Mouse (Mus musculus) gastrocnemius, postnatal 4 days (tissue): Measurements from ENCODE around the gene Stpg2. TPM values are rescaled to one million over a fixed set of nuclear protein-coding genes. Genes with fewer than 3 reads are reported as not detected.
"Not testable (repeated sequence)": the region's sequence is repeated elsewhere in the genome, so short reads cannot be mapped to it uniquely, and the experiment has no call there.

Source experiments
- DNase-seq, 2 experiments: peaks; one replicate each; pipeline ENCODE4 v3.0.0; 2021 to 2022; ENCODE audit warnings: low spot score in 2 of 2, mixed read lengths in 2 of 2
- long read RNA-seq, 2 experiments: library from polyadenylated mRNA; stranded (forward); transcript quantifications; one replicate each; pipeline ENCODE4 v2.0.0; 2021
- total RNA-seq, 2 experiments: library from RNA; stranded (reverse); gene quantifications; 2 replicates each; pipeline ENCODE4 v1.2.3; 2021

The Stpg2 gene
- not detected for total RNA-seq
- long read RNA-seq, experiment 1 = 0 reads
- long read RNA-seq, experiment 2 = 0 reads

DNA sequence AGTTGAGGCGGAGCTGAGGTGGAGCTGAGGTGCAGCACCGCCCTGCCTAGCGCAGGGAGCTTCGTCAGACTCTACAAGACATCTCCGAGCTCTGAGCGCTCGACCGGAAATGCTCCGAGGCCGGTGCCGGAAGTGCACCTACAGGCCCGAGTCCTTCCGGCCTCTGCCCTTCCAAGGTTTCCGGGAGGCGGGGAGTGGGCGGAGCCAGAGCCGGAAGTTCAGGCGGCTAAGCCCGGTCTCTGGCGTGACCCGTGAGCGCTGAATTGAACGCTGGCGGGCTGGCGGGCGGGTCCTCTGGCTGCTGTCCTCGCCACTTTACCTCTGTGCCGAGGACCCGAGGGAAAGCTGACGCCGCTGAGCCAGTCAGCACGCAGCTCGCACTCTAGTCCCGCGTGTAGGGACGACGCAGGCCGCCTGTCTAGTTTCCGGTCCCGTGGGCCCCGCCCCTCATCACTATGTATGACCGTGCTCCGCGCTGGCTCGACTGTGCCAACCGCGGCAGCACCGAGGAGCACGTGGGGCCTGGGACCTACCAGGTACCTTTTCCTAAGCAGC, at the start of gene Stpg2:
Gene Stpg2 (plus strand): TSS at position 251 of the 555 bp plus-strand sequence.
- peak; percentile 81 to 91 for DNase-seq

DNA sequence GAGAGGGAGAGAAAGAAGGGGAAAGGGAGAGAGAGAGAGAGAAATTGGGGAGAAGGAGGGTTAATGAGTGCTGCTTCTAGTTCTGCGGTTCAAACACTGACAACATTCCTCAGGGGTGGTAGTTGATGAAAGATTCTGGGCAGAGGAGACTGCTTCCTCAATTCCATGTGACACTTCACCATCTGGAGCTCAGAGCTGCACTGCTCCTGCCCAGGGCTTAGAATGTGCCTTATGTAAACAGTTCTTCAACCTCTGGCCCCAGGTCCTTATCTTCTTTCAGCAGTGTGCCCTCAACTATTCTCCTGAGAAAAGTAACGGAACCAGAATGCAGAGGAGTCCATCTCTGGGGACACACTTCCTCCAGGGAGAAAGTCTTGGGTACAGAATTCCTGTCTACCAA, 43.3 kb upstream of the Stpg2 start:
- DNase-seq = no peak

DNA sequence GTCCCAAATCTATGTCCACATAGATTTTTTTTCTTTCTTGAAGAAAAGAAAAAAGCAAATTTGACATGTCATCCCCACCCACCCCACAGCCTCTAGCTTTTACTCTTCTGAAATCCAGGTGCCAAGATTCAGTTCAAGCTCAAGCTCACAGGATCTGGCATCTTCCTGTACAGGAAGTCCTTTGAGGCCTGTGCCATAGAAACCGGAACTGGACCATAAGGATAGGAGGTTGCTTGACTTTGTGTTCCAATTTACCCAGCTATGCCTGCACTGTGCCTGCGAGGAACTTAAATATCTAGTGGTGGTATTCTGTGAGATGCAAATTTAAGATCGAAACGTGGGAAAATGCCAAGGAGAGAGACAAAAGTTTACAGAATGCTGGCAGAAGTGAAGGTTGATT, 42.8 kb upstream of the Stpg2 start:
- no peak for DNase-seq

DNA sequence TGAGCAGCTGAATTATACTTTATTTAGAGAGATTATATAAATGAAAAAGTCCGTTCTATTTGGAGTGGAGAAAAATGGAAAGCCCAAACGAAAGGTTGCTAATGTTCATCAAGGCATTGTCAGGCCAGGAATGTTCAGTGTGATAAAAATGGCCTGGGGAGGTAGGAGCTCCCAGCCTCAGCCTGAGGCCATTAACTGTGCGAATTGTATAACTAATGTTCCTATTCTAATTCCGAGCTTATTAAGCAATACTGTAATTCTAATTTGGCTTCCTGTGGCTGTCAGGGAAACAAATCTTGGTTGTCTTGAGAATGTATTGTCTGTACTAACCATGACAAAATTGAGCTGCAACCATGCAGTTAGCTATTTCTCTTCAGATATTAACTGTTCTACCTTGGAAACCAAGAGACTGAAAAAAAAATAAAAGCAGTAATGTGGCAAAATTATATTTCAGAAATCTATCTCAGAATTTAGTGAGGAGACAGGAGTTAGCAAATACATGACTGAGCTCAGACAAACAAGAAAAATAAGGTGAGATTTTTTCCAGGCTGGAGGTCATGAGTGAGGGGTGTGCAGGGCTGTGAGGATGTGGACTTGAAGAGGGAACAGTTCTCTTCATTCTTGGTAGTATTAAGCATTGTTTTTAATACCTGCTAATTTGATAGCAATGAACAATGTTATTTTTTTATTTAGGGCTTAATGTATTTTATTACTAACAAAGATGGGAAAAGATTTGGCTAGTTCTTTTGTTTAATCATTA, 36.8 kb upstream of the Stpg2 start:
- DNase-seq = no peak

DNA sequence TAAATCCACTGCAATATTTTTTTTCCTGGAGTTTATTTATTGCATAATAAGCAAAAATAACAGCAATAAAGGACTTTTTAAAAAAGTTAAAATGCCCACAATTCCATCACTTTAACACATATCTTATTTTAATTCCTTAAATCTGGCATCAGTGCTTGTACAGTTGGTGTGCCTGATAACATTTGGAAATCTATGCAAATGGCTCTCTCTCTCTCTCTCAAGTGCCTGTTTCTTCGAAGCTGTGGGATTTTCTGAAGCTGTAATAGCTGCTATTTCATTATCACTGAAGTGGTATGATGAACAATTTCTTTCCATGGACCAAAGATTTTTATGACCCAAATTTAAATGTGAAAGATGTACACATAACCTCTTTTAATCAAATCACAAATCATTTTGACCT, 35.8 kb upstream of the Stpg2 start:
- no peak for DNase-seq

DNA sequence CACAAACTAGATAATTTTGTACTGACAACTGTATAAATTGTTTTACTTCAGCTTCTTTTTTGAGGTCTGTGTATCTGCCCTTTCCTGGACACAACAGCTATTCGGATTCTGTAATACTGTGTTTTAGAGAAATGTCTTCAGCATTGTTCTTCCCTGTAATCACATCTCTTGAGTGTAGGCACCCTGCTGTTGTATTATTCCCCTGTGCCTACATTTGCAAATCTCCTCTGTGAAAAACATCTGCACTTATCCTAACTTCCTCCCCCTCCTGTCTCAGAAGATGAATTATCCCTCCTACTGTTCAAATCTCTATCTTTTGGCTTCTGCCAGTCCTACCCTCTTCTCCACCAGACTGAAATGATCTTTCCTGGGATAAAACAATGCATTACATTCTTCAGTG, 28.6 kb upstream of the Stpg2 start:
- DNase-seq = no peak

DNA sequence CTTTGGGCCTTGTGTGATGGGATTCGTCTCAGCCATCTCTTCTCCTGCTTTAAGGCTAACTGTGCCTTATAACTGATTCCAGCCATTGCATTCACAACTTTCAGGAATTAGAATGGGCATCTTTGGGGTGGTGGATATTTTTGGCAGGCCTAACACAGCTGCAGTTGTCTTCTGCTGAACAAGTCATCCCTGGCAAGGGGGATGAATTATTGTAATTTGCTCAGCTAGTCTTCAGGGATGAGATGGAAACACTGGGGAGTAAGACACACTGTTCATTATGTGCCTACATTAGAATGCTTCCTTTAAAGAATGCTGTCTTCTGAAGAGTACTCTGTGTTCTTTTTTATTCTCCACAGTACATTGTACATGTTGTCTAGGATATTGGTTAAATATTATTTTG, 14.0 kb upstream of the Stpg2 start:
- no peak for DNase-seq

DNA sequence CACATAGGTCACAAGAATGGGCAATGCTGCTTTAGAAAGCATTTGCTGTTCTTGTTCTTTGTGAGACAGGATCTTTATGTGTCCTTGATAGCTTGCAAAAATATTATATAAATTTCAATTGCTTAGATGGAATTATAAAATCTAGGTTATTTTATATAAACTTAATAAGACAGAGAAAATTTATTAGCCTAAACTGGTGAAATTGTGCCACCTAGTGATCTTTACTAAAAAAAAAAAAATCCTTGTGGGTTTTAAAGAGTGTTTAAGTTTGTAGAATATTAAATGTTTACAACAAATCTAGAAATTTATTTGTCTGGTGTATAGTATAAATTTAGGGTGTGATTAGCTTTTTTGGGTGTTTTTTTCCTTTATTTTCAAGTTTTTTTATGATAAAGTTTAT, 11.6 kb upstream of the Stpg2 start:
- DNase-seq = no peak

DNA sequence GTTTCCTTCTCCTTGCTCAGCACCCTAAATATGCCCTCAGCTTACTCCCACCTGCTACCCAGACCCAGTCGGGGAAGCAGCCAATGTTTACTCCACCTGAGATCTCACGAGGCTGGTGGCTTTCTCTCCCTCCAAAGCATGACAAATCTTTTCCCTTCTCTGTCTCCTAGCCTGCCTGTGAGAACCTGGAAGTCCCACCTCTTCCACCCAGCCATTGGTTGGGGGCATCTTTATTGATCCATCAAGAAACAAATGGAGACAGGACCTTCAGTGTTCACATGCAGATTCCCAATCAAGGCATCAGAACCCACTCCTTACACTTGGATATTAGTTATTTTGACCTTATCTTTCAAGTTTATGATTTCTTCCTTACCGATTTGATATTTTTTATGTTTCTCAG, 7.1 kb upstream of the Stpg2 start:
- no peak for DNase-seq

DNA sequence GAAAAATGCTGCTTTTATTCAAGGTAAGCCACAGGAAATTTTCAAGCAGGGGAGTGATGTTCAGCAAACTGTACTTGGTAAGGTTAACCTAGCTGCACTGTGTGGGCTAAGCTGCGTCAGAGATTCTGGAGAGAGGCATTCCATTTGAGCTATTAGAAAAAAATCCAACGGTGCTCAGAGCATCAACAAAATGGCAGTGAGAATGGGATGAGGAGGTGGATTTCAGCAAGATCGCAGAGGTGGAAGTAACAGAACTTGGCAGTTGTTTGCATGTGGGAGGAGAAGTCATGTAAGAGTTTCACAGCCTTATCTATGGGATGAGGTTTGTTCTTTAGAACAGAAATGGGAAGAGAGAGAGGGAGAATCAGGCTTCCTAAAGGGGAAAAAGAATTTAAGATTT, 5.2 kb upstream of the Stpg2 start:
- DNase-seq = no peak

DNA sequence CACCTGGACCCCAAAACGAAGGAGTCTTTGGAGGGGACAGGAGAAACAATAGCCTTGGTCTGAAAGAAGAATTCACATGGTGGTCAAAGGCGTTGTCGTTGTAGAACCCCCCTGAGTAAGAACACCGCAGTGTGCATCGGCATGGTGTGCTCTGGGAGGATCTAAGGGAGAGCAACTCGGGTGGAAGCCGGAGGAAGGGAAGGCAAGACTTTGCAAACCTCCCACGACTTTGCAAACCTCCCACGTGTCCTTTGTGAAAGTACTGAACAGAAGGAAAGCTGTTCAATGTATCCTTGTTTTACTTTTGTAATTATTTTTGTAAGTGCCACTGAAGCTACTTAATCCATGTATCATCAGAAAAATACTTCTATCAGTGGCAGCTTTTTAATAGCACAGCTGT, 11.5 kb downstream of the Stpg2 start:
- no peak for DNase-seq

DNA sequence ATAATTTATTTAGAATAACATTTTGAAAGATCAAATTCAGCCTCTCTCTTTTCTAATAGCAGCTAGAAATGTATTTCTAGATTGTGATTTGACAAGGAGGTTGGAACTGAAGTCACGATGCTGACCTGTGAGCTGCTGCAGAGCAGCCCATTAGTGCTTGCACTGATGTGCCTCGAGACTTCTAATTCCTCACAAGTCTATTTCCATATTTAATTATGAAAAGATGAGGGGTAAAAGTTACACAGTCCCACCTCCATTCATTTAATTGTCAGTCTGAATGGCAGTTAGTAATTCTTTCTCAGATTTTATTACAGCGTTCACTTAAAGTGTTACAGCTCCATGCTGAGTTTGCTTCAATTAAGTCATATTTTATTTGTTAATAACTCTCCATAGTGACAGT, 19.6 kb downstream of the Stpg2 start:
- no peak for DNase-seq

DNA sequence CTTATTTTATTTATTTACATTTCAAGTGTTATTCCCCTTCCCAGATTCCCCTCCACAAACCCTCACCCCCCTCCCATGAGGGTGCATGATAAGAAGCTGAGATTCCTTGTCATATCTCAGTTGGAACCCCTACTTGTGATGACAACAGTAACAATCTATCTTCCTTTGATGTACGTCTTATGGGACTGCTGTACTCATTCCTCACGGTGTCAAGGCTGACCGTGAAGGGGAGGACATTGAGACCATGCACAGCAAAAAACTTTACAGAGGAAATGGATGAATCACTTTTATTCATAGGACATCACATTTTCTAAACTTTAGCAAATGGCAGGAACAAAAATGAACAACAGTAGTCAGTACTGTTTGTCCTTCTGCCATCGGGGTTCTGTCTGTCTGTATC, 21.3 kb downstream of the Stpg2 start:
- DNase-seq = no peak

DNA sequence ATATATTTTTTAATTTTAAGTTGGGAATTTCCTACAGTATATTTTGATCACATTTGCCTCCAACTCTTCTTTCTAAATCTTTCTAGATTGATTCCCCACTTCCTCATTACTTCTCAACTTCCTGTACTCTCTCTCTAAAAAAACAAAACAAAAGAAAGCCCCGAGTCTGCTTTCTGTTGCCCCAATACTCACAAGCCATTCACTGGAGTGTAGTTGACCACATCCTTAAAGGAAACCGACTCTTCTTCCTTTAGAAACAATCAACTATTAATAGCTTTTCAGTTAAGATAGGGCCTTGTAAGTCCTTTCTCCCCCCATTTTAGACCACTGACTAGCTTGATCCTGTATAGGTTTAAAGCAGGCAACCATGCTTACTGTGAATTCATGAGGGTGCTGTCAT, 39.7 kb downstream of the Stpg2 start:
- DNase-seq = no peak

DNA sequence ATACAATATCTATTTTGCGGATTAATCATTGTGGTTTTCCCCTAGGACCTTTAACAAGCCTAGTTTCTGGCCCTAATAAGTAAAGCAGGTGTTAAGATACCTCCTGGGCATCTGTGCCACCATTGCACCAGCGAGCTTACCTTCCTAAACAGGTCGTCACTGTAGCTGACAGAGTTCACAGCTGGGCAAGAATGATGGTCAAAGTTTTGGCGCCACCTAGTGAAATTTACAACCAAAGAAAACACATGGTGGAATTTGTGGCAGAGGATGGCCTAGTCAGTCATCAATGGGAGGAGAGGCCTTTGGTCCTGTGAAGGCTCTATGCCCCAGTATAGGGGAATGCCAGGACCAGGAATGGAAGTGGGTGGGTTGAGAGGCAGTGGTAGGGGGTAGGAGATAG, 41.0 kb downstream of the Stpg2 start:
- DNase-seq = no peak

DNA sequence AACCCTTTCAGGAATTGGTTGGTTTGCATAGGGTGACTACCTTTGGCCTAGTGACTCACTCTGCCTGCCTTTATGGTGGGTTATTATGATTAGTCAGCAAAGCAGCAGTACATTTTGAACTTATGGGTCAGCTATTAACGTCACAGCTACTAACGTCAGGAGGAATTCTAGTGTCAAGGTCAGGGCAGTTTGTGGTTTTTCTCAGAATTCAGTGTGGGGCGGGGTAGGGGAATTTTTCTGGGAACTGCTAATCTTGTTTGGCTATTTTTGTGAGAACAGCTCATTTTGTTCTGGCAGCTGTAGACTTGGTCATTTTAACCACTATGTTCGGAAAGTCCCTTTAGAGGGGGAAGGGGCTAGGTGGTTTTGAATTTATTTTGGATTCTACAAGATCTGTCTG, 56.9 kb downstream of the Stpg2 start:
- not testable (repeated sequence) for DNase-seq

DNA sequence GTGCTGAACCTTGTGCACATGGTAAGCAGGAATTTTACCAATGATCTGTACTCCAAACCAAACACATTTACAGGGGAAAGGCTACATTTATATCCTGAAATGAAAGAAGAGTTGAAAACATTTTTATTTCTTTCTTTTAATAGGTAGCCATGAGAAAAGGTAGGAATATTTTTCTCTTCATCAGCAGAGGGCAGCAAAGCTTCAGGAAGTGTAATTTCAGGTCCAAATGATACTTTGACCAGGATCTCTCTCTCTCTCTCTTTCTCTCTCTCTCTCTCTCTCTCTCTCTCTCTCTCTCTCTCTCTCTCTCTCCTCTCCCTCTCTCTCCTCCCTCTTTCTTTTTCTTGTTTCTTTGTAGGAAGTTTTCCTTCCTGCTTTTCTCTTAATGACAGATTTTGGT, 92.4 kb downstream of the Stpg2 start:
- DNase-seq = no peak

DNA sequence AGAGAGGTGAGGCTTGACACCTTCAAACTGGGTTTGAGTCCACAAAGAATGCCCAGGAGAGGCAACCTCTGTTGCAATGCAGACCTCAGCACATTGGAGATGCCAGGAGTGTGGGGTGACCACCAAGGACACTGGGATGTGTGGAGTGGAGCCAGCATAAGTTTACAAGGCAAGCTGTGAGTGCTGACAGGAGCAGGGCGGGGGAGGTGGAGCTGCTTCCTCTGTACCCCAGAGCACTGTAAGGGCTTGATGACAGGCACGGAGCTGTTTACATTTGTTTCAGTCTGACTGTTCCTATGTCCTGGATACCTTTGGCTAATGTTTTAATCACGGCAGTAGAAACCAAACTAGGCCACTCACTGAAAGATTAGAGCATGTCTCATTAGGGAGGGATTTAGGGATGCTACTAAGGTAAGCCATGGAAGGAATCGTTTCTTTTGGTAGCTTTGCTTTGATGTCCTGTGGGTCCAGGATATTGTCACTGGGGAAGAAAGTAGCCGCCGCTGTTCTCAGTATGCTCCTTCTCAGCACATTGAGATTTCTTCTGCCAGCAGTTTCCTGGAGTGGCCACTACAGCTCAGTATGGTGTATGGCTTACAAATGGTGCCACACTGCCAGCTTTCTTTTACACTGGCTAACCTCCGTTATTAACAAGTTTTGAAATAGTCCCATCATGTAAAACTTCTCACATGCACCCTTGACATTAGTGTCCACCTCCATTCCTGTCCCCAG, 102.8 kb downstream of the Stpg2 start:
- DNase-seq = no peak

DNA sequence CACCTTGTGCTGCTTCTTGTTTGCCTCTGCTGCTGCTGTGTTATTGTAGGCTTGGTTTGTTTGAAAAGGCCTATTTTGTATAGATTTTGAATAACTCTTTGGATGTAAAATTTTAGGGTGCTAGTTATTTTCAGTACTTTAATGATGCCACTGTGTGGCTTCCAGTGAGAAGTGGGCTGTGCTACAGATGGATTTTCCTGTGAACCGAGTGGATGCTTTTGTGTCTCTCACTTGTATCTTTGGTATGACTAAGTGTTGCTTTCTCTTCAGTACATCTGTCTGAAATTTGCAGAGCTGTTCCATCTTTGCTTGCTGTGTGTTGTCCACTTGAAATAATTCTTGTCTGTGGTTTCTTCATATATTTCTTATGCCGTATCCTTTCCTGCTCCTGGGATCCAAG, 106.2 kb downstream of the Stpg2 start:
- no peak for DNase-seq

DNA sequence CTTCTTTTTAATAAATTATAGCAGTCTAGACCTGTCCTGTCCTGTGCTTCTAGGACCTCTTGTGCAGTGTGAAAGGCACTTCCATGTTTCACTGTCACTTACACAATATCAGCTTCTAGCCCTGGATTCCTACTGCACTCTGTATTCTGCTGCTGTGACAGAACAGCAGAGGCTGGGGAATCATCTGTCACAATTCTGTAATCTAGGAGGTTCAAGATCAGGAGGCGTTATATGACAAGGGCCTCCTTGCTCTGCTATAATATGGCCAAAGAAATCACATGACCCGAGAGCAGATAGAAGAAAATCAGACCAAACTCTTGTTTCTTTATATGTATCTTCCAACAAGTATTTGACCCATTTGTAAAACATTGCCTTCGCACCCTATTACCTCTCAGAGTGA, 175.0 kb downstream of the Stpg2 start:
- DNase-seq = no peak

DNA sequence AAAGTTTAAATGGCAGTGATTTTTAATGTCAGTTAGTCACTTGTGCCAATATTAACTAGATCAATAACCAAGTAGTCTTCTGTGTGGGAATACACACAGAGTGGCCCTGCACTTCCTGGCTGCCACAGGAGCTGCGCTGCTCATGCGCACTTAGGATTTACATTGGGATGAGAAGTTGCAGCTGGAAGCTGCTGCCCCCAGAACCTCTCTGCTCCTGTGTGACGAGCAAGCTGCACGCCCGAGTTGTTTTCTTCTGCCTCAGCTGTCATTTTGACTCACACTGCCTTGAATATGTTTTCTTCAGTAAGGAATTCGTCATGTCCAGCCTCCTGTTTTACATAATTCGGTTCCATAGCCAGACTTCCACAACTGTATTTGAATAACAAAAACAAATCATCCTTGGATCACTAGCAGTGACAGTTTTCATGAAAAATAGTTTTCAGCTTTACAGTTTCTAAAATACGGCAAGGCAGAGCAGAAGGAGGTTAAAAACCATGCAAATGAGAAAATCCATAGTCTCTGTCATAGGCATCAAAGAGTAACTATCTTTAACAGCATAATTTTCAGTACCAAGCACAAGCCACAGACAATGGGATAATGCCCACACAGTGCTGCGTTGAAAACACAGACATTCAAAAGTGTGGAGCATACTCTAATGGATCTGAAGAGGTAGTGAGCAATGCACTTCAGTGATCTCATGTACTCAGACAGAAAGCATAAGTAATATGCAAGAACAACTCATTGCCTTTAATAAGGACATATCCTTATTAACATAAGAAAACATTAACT, 191.8 kb downstream of the Stpg2 start:
- no peak for DNase-seq

DNA sequence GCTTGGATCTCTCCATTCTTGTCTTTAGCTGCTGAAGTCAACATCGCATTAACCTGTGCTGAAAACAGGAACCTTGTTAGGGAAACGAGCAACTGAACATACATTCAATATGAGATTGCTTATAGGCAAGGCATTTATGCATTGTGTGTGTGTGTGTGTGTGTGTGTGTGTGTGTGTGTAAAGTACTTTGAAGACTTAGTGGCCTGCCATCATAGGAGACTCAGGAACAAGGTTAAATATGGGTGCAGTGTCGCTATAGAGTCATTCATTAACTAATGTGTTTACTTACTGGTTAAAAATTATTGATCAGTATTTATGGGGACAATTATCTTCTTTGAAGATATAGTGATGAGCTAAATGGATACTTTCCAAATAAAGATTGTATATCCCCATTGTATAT, 199.2 kb downstream of the Stpg2 start:
- no peak for DNase-seq
